Mouse (Mus musculus): ENCODE results near the gene Piezo1.

The Piezo1 gene

DNA sequence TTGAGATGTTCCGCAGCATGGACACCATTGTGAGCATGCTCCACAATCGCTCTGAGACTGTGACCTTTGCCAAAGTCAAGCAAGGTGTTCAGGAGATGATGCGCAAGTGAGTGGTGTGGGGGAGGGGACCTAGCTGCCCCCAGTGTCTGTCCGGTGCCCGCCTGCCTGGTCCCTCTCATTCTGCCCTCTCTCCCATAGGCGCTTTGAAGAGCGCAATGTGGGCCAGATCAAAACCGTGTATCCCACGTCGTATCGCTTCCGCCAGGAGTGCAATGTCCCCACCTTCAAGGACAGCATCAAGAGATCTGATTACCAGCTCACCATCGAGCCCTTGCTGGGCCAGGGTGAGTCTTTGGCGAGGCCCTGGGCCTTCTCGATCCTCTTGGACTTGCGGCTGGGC is 18.9 kb upstream of the Piezo1 start:
- no peak for DNase-seq (ENCODE audit: low spot score)

DNA sequence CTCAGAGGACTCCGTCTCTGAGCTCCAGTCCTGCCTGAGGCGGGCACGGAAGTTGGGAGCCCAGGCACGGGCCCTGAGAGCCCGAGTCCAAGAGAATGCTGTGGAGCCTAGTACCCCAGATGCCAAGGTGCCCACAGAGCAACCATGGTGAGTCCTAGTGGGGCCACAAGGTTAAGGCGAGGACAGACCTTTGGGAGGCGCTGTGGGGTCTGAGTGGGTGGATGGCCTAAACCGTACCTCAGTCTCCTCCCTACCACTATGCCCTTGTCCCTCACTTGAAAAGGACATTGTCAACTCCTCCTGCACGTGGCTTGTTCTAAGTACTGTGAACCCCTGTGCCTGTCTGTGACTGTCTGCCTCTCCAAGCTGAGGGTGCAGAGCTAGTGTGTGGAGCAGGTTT is 18.2 kb upstream of the Piezo1 start:
- DNase-seq (ENCODE audit: low spot score), result no peak

DNA sequence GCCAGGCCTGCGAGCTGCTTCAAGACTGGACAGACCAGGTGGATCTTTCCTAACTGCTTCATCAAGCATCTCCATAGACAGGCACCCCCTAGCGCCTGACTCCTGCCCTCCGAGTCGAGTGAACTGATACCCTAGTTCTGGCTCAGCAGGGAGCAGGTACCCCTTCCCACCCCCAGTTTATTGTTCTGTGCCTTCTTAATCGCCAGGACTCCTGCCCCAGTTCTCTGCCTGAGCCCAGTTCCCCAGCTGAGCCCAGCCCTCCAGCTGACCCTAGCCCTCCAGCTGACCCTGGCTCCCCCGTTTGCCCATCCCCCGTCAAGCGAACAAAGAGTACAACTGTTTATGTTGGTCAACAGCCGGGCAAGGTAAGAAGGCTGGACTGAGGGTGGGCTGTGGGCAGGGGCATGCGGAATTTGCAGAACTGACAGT is 17.8 kb upstream of the Piezo1 start:
- no peak for DNase-seq (ENCODE audit: low spot score)

DNA sequence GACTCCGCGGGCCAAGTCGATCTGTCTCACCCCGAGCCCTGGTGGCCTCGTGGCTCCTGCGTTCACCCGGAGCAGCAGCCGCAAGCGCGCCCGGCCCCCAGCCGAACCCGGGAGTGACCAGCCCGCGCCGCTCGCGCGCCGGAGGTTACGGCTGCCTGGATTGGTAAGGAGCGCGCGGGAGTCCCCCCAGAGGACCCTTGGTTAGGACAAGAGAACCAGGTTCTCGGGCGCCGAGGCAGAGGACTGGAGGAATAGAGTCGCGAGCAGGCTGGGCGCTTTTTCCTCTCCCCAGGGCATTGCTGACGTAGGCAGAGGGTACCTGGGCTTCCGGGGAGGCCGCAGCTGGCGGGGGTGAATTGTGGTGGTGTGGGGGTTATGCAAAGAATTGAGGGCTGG is 17.0 kb upstream of the Piezo1 start:
- no peak for DNase-seq (ENCODE audit: low spot score)

DNA sequence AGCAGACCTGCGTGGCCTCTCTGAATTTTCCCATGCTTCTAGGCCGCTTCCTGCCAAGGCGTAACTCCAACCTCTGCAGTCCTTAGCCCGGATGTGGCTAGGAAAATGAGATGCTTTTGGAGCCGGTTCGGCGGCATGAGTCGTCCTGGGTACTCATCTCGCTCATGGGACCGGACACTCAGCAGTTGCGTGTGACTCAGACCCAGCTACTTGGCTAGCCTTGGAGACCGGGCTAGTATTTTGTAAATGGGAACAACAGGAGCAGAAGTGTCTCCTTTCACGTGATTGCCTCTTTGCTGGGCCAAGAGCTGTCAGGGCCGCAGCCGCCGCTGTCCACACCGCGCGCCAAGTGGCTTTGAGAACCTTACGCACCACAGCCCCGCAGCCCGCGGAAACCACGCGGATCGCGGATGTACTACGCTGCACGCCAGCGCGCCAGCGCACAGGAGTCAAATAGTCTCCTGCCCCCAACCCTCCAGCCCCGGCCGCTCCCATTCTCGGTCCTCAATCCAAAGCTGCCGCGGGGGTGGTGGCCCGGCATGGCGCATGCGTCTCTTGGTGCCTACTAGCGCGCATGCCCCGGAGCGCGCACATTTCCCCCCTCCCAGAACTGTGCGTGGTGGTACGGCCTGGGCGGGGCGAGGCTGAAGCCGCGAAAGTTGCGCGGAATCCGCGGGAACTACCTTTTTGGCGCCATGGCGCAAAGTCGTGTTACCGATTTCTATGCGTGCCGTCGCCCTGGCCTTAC is 16.4 kb upstream of the Piezo1 start, which contains the start of gene Cdt1:
TSS of gene Cdt1 (plus strand) at position 655 of the 748 bp plus-strand sequence.
- peak; percentile 93 for DNase-seq (ENCODE audit: low spot score)

DNA sequence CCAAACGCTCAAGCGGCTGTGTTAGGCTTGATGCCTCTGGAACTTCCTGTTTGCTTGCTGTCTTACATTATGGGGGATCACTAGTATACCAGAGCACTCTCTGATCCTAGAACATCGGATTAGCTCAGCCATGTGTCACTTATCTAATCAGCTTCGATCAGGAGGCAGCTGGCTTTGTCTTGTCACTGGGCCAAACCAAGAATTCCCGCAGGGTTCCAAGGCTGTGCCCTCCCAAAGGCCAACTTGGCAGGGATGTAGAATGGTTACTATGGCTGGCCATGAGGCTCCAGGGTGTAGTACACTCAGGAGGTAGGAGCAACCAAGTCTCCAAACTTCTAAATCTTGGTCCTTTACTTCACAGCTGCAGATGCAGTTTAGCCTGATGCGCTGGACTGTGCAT is 15.6 kb upstream of the Piezo1 start:
- DNase-seq (ENCODE audit: low spot score), result peak; percentile 71

DNA sequence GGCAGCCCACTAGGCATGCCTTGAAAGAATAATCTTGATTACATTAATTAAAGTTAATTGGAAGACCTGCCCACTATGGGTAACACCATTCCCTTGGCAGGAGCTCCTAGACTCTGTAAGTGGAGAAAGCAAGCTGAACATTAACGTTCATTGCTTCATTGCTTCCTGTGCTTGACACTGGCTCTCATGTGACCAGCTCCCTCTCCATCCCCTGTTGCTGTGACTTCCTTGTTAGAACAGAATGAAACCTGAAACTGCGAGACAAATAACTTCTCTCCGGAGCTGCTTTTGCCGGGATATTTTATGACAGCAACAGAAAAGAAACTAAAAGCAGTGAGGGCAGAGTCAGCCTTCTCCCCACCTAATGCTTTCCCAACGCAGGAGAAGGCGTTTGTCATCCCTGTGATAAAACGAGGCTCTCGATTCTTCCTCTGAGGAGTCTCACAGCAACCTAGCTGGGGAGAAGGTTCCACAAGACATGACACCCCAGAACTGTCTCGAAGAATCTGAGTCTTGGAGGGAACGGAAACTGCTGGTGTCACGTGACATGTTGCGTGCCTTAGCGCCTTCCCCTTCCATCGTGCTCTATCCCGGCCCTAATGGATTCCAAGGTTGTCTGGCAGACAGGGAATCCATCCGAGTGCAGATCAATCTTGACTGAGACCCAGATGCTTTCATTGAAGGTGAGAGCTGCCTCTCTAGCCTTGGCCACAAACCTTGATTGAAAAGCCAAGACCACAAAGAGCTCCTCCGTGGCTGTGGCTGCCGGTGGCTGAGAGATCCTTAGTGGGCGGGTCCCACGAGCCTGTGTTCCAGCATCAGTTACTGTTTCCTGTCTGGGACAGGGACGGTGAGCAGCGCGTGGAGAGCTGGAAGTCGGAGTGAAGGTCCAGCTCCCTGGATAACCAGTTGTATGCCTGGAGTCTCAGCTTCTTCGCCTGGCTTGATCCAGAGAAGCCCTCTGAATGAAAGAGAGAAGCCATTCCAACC is 13.5 kb upstream of the Piezo1 start:
- no peak for DNase-seq (ENCODE audit: low spot score)

GRCm38 (mm10) chr8:122561199-122561598 is 10.1 kb upstream of the Piezo1 start:
- DNase-seq (ENCODE audit: low spot score), result no peak

DNA sequence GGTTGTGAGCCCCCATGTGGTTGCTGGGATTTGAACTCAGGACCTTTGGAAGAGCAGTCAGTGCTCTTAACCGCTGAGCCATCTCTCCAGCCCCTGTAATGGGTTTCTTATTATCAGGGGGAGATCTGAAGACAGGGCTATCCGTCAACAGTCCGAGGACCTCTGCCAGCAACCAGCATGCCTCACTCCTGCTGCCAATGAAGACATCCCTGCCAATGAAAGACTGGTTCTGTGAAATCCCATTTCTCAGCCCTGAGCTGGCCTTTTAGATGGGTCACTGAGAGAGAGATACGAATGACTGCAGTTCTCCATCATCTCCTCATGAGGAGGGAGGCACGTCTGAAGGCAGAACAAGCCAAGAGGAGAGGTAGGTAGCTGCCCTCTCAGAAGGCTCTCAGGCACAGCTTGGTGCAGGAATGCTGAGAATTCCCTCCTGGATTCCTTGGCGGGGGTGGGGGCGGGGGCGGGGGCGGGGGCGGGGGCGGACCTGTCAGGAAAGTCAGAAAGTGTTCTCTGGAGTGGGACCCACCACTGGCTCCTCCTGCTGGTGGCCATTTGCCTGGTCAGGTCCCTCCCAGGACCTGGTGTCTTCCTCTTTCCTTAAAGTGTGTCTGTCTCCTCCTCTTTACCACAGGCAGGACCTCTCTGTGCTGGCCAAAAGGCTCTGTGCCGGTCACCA is 7.7 kb upstream of the Piezo1 start:
- DNase-seq (ENCODE audit: low spot score), result no peak

GRCm38 (mm10) chr8:122557248-122558038 is 6.3 kb upstream of the Piezo1 start:
- no peak for DNase-seq (ENCODE audit: low spot score)

DNA sequence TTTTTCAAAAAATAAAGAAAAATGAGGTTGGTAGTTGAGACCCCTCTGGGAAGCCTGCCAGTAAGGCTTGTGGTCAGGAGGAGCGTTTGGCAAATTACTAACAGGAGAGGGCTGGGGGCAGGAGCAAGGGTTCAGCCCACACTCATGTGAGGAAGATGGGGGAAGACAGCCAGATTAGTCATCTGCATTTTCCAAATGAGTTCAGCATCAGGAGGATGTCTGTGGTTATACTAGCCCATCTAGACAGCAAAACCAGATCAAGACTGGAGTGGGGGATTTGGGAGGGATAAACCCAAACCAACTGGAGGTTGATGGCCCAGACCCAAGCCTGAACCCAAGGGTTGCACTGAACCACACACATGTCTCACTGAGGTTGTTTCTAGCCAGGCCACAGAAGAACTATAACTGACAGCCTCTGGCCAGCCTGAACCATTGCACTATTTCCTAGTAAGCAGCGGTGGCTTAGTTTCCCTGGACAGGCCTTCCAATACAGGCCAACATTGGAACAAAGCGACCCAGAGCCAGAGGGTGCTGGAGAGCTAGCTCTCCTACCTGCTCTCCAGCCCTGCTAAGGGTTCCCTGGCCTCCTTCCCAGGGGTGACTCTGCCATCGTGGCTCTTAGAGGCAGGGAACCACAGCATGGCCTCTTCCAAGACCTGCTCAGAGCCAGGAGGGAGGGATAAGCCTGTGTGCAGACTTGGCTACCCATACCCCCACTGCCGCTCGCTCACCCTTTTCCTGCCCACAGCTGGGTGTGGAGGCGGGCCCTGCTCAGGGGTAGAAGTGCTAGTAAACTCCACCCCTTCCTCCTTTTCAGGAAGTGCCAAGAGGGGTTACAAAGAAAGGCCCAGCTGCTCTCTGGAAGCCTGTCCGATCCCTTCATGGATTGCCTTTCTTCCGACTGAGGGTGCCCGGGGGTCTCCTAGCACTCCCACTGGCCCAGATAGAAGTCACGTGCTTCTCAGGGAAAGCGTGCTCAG is 5.2 kb upstream of the Piezo1 start:
- no peak for DNase-seq (ENCODE audit: low spot score)

GRCm38 (mm10) chr8:122554786-122555185 is 3.7 kb upstream of the Piezo1 start:
- no peak for DNase-seq (ENCODE audit: low spot score)

DNA sequence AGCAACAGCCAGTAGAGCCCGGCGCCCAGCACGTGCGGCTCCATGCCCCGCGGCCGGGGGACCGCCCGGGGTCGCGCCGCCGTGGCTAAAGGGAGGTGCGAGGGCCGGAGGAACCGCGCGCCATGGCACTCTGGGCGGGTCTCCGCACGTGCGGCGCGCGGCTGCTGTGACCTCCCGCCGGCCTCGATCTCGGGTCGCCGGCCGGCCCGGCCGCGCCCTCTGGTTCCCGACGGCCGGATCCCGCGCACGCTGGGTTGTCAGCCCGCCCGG is 199 bp downstream of the Piezo1 start:
- DNase-seq (ENCODE audit: low spot score), result no peak

GRCm38 (mm10) chr8:122550234-122550994 is 715 bp downstream of the Piezo1 start:
- no peak for DNase-seq (ENCODE audit: low spot score)

- DNase-seq (ENCODE audit: low spot score), result no peak
These were observed 2.2 kb downstream of the Piezo1 start for GRCm38 (mm10) chr8:122548891-122549439.

- no peak for DNase-seq (ENCODE audit: low spot score)
These were observed 2.8 kb downstream of the Piezo1 start for GRCm38 (mm10) chr8:122548331-122548730.

DNA sequence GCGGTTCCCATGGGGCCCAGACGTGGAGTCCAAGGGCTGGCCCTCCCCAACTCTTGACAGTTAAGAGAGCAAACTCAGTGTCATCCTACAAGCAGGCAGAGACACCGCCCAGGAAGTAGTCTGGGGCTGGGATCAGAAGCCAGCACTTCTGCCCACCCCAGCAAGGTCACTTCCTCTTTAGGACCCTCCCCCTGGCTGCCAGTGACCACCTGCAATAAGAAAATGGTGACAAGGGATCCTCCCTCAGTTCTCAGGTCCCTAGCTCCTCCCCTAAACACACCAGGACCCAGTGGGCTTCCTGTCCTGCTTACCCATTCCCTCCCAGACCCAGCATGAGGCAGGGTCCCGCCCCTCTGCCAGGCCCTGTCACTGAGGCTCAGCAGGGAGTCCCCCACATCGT is 3.3 kb downstream of the Piezo1 start:
- DNase-seq (ENCODE audit: low spot score), result peak; percentile 75

DNA sequence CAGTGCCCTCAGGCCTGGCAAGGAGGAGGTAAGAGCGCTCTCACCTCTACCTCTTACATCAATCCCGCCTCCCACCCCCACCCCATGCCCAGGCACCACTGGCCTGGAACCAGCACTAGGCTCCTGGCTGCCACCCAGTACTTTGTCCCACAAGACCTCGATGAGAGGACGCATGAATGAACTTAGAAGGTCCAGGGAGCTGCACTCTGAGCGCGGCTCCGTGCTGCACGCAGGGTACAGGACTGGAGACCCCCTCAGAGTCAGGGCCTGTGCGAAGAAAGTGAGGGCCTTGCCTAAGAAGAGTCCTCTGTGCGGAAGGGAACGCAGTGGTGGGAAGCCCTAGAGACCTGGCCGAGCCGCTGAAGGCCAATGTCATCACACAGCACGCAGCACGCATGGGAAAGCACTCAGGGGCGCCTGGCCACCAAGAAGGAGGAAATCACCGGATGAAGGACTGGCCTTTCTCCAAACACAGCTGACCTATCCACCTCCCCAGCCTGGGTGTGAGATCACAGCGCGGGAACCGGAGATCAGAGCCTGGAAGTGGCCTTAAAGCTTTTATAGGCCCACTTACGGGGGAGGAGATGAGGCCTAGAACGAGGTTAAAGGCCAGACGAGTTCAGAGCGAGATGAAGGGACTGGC is 4.2 kb downstream of the Piezo1 start:
- DNase-seq (ENCODE audit: low spot score), result no peak
